Comparison of ENCODE assay signal across 8 mouse cellular contexts in the genomic region with DNA sequence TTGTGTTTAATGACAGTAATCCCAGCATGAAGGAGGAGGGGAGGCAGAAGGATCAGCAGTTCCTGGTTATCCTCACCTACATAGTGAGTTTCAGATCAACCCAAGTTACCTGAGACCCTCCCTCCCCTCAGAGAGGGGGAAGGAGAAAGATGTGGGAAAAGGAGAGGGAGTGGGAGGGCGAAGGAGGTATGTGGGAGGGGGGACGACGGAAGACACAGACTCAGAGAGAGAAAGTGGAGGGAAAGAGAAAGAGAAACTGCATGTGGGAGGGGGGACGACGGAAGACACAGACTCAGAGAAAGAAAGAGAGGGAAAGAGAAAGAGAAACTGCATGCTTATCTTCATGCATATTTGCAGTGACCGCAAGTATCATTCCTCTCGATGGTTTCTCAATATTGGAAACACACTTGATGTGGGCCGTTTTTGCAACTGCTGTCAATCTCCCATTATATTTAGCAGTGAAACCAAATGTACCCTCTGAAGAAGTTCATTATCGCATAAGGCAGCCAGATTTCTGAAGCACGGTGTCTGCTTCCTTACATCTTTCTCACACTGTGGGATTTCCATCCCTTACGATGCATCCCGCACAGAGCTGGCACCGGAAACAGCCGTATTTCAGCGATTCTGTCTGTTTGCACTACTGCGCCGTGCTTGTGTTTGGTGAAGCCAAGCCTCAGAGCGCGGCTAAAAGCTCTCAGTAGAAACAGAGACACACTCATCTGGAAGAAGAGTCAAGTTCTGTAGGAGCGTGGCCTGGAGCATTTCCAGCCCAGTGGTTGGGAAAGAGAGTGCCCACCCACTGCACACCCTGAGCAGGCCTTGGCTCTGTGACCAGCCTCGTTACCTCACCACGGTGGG. TPM values are rescaled to one million over a fixed set of nuclear protein-coding genes. Genes with fewer than 3 reads are reported as not detected.
A peak's percentile ranks its signal among the peaks of the same experiment; 100 is the strongest.
DNase-seq lines count a peak whose midpoint lies in the region; ATAC-seq and TF ChIP-seq lines count a peak whose summit lies in the region.

No protein-coding gene starts in this region.

- no peak for TF ChIP-seq CTCF in forebrain, postnatal 0 days (IDR thresholded peaks at IDR 0.05; ENCODE audit: low read depth)

- peak; percentile 50 for ATAC-seq in forebrain, postnatal 0 days
- peak; percentile 36; the same call in 1 of the 2 replicates for ATAC-seq in lung, embryonic 16.5 days (ENCODE audit: low read depth)
- ATAC-seq in granulocyte monocyte progenitor cell, adult 5-6 weeks (replicated peaks; ENCODE audit: poor library complexity, severe bottlenecking): no peak

- H3K9me3 ChIP-seq in forebrain, postnatal 0 days (ENCODE audit: low read length): no peaks in the 10 kb centered on the region
- no peaks in the 10 kb centered on the region for H3K9me3 ChIP-seq in forebrain, embryonic 10.5 days
- H3K9me3 ChIP-seq in lung, embryonic 16.5 days (ENCODE audit: control insufficient read depth, low read length): no peaks in the 10 kb centered on the region

- H3K9ac ChIP-seq in forebrain, postnatal 0 days: no peak overlapping the region
- 0 out of 2 replicates have a peak overlapping the region, but pooled peaks have one; percentile 17 for H3K9ac ChIP-seq in lung, embryonic 16.5 days (ENCODE audit: low read length)

- no peak overlapping the region for H3K4me3 ChIP-seq in forebrain, postnatal 0 days (ENCODE audit: low read depth, low read length)
- no peak overlapping the region for H3K4me3 ChIP-seq in forebrain, embryonic 10.5 days
- peak overlapping the region; percentile 21 for H3K4me3 ChIP-seq in lung, embryonic 16.5 days (ENCODE audit: low read length)

- peak; percentile 69 for DNase-seq in forebrain, postnatal 0 days
- no peak for DNase-seq in forebrain, embryonic 10.5 days (ENCODE audit: extremely low spot score, low spot score)
- peak; percentile 27 for DNase-seq in ovary, postnatal 14 days (ENCODE audit: low spot score)
- no peak for DNase-seq in ovary, postnatal 10 days (ENCODE audit: low spot score)
- DNase-seq in induced T-regulatory cell, adult 2 months (ENCODE audit: low read depth): peak; percentile 35
- DNase-seq in embryo, embryonic 10 days (ENCODE audit: low spot score): no peak

- H3K4me2 ChIP-seq in forebrain, postnatal 0 days (ENCODE audit: low read depth): peak overlapping the region; percentile 25
- peak overlapping the region; percentile 50 for H3K4me2 ChIP-seq in lung, embryonic 16.5 days (ENCODE audit: low read depth, low read length)

- H3K27ac ChIP-seq in forebrain, postnatal 0 days (ENCODE audit: low read depth, low read length): no peak overlapping the region
- H3K27ac ChIP-seq in forebrain, embryonic 10.5 days: no peak overlapping the region
- H3K27ac ChIP-seq in lung, embryonic 16.5 days (ENCODE audit: low read length): peak overlapping the region; percentile 22; the same call in 1 of the 2 replicates

- no peaks in the 10 kb centered on the region for H3K27me3 ChIP-seq in forebrain, postnatal 0 days (ENCODE audit: insufficient read depth, low read length)
- no peaks in the 10 kb centered on the region for H3K27me3 ChIP-seq in forebrain, embryonic 10.5 days (ENCODE audit: poor library complexity, severe bottlenecking)
- no peaks in the 10 kb centered on the region for H3K27me3 ChIP-seq in lung, embryonic 16.5 days (ENCODE audit: control insufficient read depth, insufficient read depth, low read depth, low read length)

- H3K36me3 ChIP-seq in forebrain, postnatal 0 days (ENCODE audit: insufficient read depth): no peaks in the 10 kb centered on the region
- H3K36me3 ChIP-seq in forebrain, embryonic 10.5 days (replicated peaks): no peaks in the 10 kb centered on the region
- H3K36me3 ChIP-seq in lung, embryonic 16.5 days (ENCODE audit: control insufficient read depth, insufficient read depth, low read length): no peaks in the 10 kb centered on the region

- WGBS in forebrain, postnatal 0 days: 55% methylated on average over 22 of the region's 22 CpGs
- 84% methylated on average over 22 of the region's 22 CpGs for WGBS in forebrain, embryonic 10.5 days
- 54% methylated on average over 22 of the region's 22 CpGs for WGBS in lung, embryonic 16.5 days

- H3K4me1 ChIP-seq in forebrain, postnatal 0 days (ENCODE audit: insufficient read depth): no peaks in the 10 kb centered on the region
- peaks cover 4% of the 10 kb centered on the region; the same call in 1 of the 2 replicates for H3K4me1 ChIP-seq in forebrain, embryonic 10.5 days
- H3K4me1 ChIP-seq in lung, embryonic 16.5 days (replicated peaks; ENCODE audit: control insufficient read depth, insufficient read depth, low read length): peaks cover 4% of the 10 kb centered on the region; the same call in 1 of the 2 replicates

RNA-seq across cellular contexts. Expression of gene Tead1, which starts 58.6 kb away (rescaled TPM):
- 14.9 and 20.1 TPM in 2 replicates for total RNA-seq in forebrain, postnatal 0 days (2014; rRNA removed)
- polyA plus RNA-seq in forebrain, postnatal 0 days (2015; fragmentation: Nextera tagmentation; extraction: Ambion mirVana): 1.9 and 7.8 TPM in 2 replicates
- 18.1 and 18.4 TPM in 2 replicates for polyA plus RNA-seq in forebrain, embryonic 10.5 days (2016; fragmentation: Nextera tagmentation; extraction: Ambion mirVana)
- polyA plus RNA-seq in lung, embryonic 16.5 days (2015; fragmentation: Nextera tagmentation; extraction: Ambion mirVana): 20.1 and 22.5 TPM in 2 replicates
- not detected in 2 replicates for total RNA-seq in granulocyte monocyte progenitor cell, adult 5-6 weeks (2014; fragmentation: Nextera tagmentation)
- not detected in 2 replicates for total RNA-seq in granulocyte monocyte progenitor cell, adult 5-6 weeks (2017)

Comparison
In these comparisons a context has a peak if more than half of its experiments do, and no peak if none do; other contexts are left out.
1. DNase-seq: peak in forebrain, postnatal 0 days (single experiment), ovary, postnatal 14 days (single experiment) and induced T-regulatory cell, adult 2 months (single experiment); none in forebrain, embryonic 10.5 days (single experiment), ovary, postnatal 10 days (single experiment) and embryo, embryonic 10 days (single experiment).